Mouse (Mus musculus) CH12.LX (cell line): ENCODE measurements around the gene Arl15. TPM values are rescaled to one million over a fixed set of nuclear protein-coding genes. Genes with fewer than 3 reads are reported as not detected.

Source experiments
- DNase-seq: peaks from one replicate; pipeline ENCODE4 v3.0.0-alpha.2; 2013; ENCODE audit errors: extremely low read depth
- H3K27ac ChIP-seq: 2 replicates; pipeline ENCODE4 v1.5.1; 2012; ENCODE audit warnings: low read depth, mild to moderate bottlenecking, control low read depth, moderate library complexity; ENCODE audit not compliant: insufficient read depth
- H3K27me3 ChIP-seq: replicated peaks from 2 replicates; pipeline ENCODE3; 2012; ENCODE audit warnings: inconsistent platforms
- H3K36me3 ChIP-seq, 2 experiments: replicated peaks in 1 of 2; 2 replicates each; pipeline versions ENCODE3 to v1.6.1; 2012; ENCODE audit warnings: inconsistent platforms in 1 of 2, low read length in 1 of 2, mild to moderate bottlenecking in 1 of 2, mixed read lengths in 1 of 2, moderate library complexity in 1 of 2; ENCODE audit not compliant: control insufficient read depth in 1 of 2, insufficient read depth in 1 of 2
- H3K4me1 ChIP-seq, 2 experiments: 2 replicates each; pipeline ENCODE4 v1.6.1; 2012; ENCODE audit warnings: inconsistent platforms in 1 of 2, moderate library complexity in 1 of 2; ENCODE audit not compliant: insufficient read depth in 2 of 2, control insufficient read depth in 1 of 2
- H3K4me2 ChIP-seq: 2 replicates; pipeline ENCODE4 v1.6.1; 2012; ENCODE audit warnings: low read depth, mild to moderate bottlenecking, control low read depth; ENCODE audit not compliant: poor library complexity, insufficient read depth, severe bottlenecking
- H3K4me3 ChIP-seq, 3 experiments: fragments of 150-350 bp in 1 of 3; sonication (generic) in 1 of 3; replicated peaks in 1 of 3; 2 replicates each; pipeline versions ENCODE3 to v1.5.1; 2011 to 2012; ENCODE audit warnings: low read depth in 2 of 3, low read length in 2 of 3, mild to moderate bottlenecking in 2 of 3, moderate library complexity in 2 of 3, control low read depth in 1 of 3, improper control_type of control experiment in 1 of 3, inconsistent platforms in 1 of 3, mixed read lengths in 1 of 3; ENCODE audit not compliant: poor library complexity in 1 of 3
- H3K79me2 ChIP-seq: replicated peaks from 2 replicates; pipeline ENCODE4 v1.6.1; 2012; ENCODE audit warnings: mild to moderate bottlenecking, moderate library complexity; ENCODE audit not compliant: control insufficient read depth, poor library complexity, insufficient read depth, severe bottlenecking; ENCODE audit errors: extremely low read depth
- H3K9ac ChIP-seq: 2 replicates; pipeline ENCODE4 v1.6.1; 2012; ENCODE audit warnings: low read depth, mild to moderate bottlenecking, control low read depth, moderate library complexity; ENCODE audit not compliant: insufficient read depth
- H3K9me3 ChIP-seq: replicated peaks from 2 replicates; pipeline ENCODE3; 2012; ENCODE audit warnings: low read length, inconsistent platforms, mixed read lengths
- BHLHE40 ChIP-seq: IDR thresholded peaks from 2 replicates; pipeline ENCODE4 v1.6.1; 2011; ENCODE audit warnings: mild to moderate bottlenecking, low read depth, low read length, improper control_type of control experiment
- CHD1 ChIP-seq: IDR thresholded peaks from 2 replicates; pipeline ENCODE4 v1.6.1; 2012; ENCODE audit warnings: low read depth, low read length, improper control_type of control experiment, inconsistent platforms
- CTCF ChIP-seq, 2 experiments: IDR thresholded peaks in 1 of 2; conservative IDR thresholded peaks in 1 of 2; 2 replicates each; pipeline ENCODE4 v1.5.1; 2011 to 2012; ENCODE audit warnings: low read depth in 2 of 2, low read length in 2 of 2, improper control_type of control experiment in 1 of 2, inconsistent platforms in 1 of 2, mild to moderate bottlenecking in 1 of 2, moderate library complexity in 1 of 2
- ELF1 ChIP-seq: IDR thresholded peaks from 2 replicates; pipeline ENCODE4 v1.6.1; 2014; ENCODE audit warnings: low read depth, mild to moderate bottlenecking, inconsistent platforms, low read length, improper control_type of control experiment
- EP300 ChIP-seq: IDR thresholded peaks from 2 replicates; pipeline ENCODE4 v1.6.1; 2011; ENCODE audit warnings: low read length, improper control_type of control experiment
- HCFC1 ChIP-seq: IDR thresholded peaks from 2 replicates; pipeline ENCODE4 v1.6.1; 2012; ENCODE audit warnings: low read depth, mild to moderate bottlenecking, inconsistent platforms, low read length, improper control_type of control experiment
- IRF4 ChIP-seq: IDR thresholded peaks from 2 replicates; pipeline ENCODE4 v1.6.1; 2014; ENCODE audit warnings: low read depth, mild to moderate bottlenecking, inconsistent platforms, low read length, improper control_type of control experiment
- JUN ChIP-seq: IDR thresholded peaks from 2 replicates; pipeline ENCODE4 v1.6.1; 2011; ENCODE audit warnings: low read depth, mild to moderate bottlenecking, low read length, improper control_type of control experiment, moderate library complexity; ENCODE audit not compliant: insufficient read depth
- MAX ChIP-seq: IDR thresholded peaks from 2 replicates; pipeline ENCODE4 v1.6.1; 2011; ENCODE audit warnings: low read length, improper control_type of control experiment
- MEF2A ChIP-seq: IDR thresholded peaks from 2 replicates; pipeline ENCODE4 v1.6.1; 2014; ENCODE audit warnings: low read depth, mild to moderate bottlenecking, inconsistent platforms, low read length, improper control_type of control experiment, borderline replicate concordance
- MYC ChIP-seq: IDR thresholded peaks from 2 replicates; pipeline ENCODE4 v1.6.1; 2011; ENCODE audit warnings: low read depth, mild to moderate bottlenecking, improper control_type of control experiment, low read length
- NELFE ChIP-seq: IDR thresholded peaks from 2 replicates; pipeline ENCODE4 v1.6.1; 2011; ENCODE audit warnings: low read depth, low read length, improper control_type of control experiment
- PAX5 ChIP-seq: IDR thresholded peaks from 2 replicates; pipeline ENCODE4 v1.6.1; 2012; ENCODE audit warnings: low read length, inconsistent platforms, mixed read lengths
- POLR2A ChIP-seq: IDR thresholded peaks from 2 replicates; pipeline ENCODE4 v1.6.1; 2011; ENCODE audit warnings: low read depth, mild to moderate bottlenecking, improper control_type of control experiment, low read length
- POLR2AphosphoS2 ChIP-seq: IDR thresholded peaks from 2 replicates; pipeline ENCODE4 v1.6.1; 2011; ENCODE audit warnings: low read depth, low read length, improper control_type of control experiment
- RAD21 ChIP-seq: IDR thresholded peaks from 2 replicates; pipeline ENCODE4 v1.6.1; 2011; ENCODE audit warnings: low read depth, mild to moderate bottlenecking, low read length, improper control_type of control experiment, moderate library complexity
- RCOR1 ChIP-seq: conservative IDR thresholded peaks from 2 replicates; pipeline ENCODE4 v1.6.1; 2012; ENCODE audit warnings: low read depth, mild to moderate bottlenecking, inconsistent platforms, low read length, improper control_type of control experiment
- SMC3 ChIP-seq: IDR thresholded peaks from 2 replicates; pipeline ENCODE4 v1.6.1; 2011; ENCODE audit warnings: low read depth, low read length, improper control_type of control experiment
- TBP ChIP-seq: conservative IDR thresholded peaks from 2 replicates; pipeline ENCODE4 v1.6.1; 2011; ENCODE audit warnings: low read depth, low read length, improper control_type of control experiment
- UBTF ChIP-seq: IDR thresholded peaks from 2 replicates; pipeline ENCODE4 v1.6.1; 2012; ENCODE audit warnings: low read depth, mild to moderate bottlenecking, inconsistent platforms, low read length, improper control_type of control experiment, moderate library complexity
- USF1 ChIP-seq: IDR thresholded peaks from 2 replicates; pipeline ENCODE4 v1.6.1; 2014; ENCODE audit warnings: low read depth, mild to moderate bottlenecking, inconsistent platforms, low read length, improper control_type of control experiment
- USF2 ChIP-seq: conservative IDR thresholded peaks from 2 replicates; pipeline ENCODE4 v1.6.1; 2011; ENCODE audit warnings: low read depth, low read length, improper control_type of control experiment
- ZC3H11A ChIP-seq: IDR thresholded peaks from 2 replicates; pipeline ENCODE4 v1.6.1; 2012; ENCODE audit warnings: low read depth, mild to moderate bottlenecking, inconsistent platforms, low read length, improper control_type of control experiment
- ZMIZ1 ChIP-seq: IDR thresholded peaks from 2 replicates; pipeline ENCODE4 v1.6.1; 2012; ENCODE audit warnings: low read depth, mild to moderate bottlenecking, inconsistent platforms, low read length, improper control_type of control experiment
- dilution Hi-C: fragments of 300-500 bp; cut with MboI; formaldehyde crosslinking; loops from 2 replicates; pipeline ENCODE4 v1.14.3; 2020; ENCODE audit warnings: low sequenced_read_pairs; ENCODE audit not compliant: extremely low pct_unique_long_range_greater_than_20kb, extremely low pct_ligation_motif_present
- in situ Hi-C: fragments of 300-500 bp; cut with MboI; formaldehyde crosslinking; loops from 3 replicates; pipeline ENCODE4 v1.14.3; 2019; ENCODE audit warnings: low sequenced_read_pairs, low pct_ligation_motif_present, low pct_unique_long_range_greater_than_20kb, mixed read lengths
- polyA plus RNA-seq: library from polyadenylated mRNA; unstranded; fragments of >175 nt; gene quantifications from 2 replicates; pipeline ENCODE4 v1.2.1, GENCODE M21; 2012; ENCODE audit warnings: low read depth; ENCODE audit not compliant: insufficient read length
- total RNA-seq, 2 experiments: library from RNA; depleted of rRNA; stranded (reverse); fragments of 300-350 nt in 1 of 2; fragments of >200 nt in 1 of 2; gene quantifications; 2 replicates each; pipeline ENCODE4 v1.2.3; 2012 to 2014

Arl15 gene
- total and polyA plus RNA-seq, 3 experiments, result 2.2 to 5.2 (median 4.8) TPM

- no peak overlapping the region for H3K4me3 ChIP-seq
- H3K36me3 ChIP-seq, result peaks cover 0 to 12% of the 10 kb centered on the region in 2 experiments
- H3K9me3 ChIP-seq, result no peaks in the 10 kb centered on the region
- H3K27me3 ChIP-seq, result no peaks in the 10 kb centered on the region
- no peak overlapping the region for H3K9ac ChIP-seq
- H3K27ac ChIP-seq, result no peak overlapping the region
- DNase-seq, result no peak
- no peaks in the 10 kb centered on the region for H3K4me1 ChIP-seq
- no peak overlapping the region for H3K4me2 ChIP-seq
- in situ Hi-C loops (no loop called here), dilution Hi-C loops (no loop called here)
- H3K79me2 ChIP-seq, result no peaks in the 10 kb centered on the region
- TF ChIP-seq SMC3, result no peak
- TF ChIP-seq MEF2A, result no peak
- no peak for TF ChIP-seq ELF1
- no peak for TF ChIP-seq PAX5
- no peak for TF ChIP-seq IRF4
- TF ChIP-seq RAD21, result no peak
- no peak for TF ChIP-seq HCFC1
These were observed 145.8 kb downstream of the Arl15 start for GRCm38 (mm10) chr13:113940151-113940550.

GRCm38 (mm10) chr13:113941943-113942342 is 147.6 kb downstream of the Arl15 start:
- Histone ChIP-seq H3K4me1 (no peaks in the 10 kb centered on the region), H3K27ac (no peak overlapping the region), H3K9me3 (no peaks in the 10 kb centered on the region), H3K27me3 (no peaks in the 10 kb centered on the region), H3K4me3 (no peak overlapping the region), H3K9ac (no peak overlapping the region), H3K4me2 (no peak overlapping the region), H3K36me3 (peaks cover 0 to 3% of the 10 kb centered on the region in 2 experiments), H3K79me2 (no peaks in the 10 kb centered on the region)
- no peak for DNase-seq
- dilution Hi-C loops, result no loop called here
- no peak for TF ChIP-seq RCOR1
- TF ChIP-seq POLR2A, result no peak
- TF ChIP-seq CTCF (conservative IDR thresholded peaks at IDR 0.05 in 1 of 2, IDR thresholded peaks at IDR 0.05 in 1 of 2; ENCODE audit: low read depth in 2 of 2, low read length in 2 of 2), result no peak
- in situ Hi-C loops, result no loop called here

- no peak for TF ChIP-seq JUN
- TF ChIP-seq USF2, result no peak
- no peak for TF ChIP-seq MYC
- TF ChIP-seq ZMIZ1, result no peak
- TF ChIP-seq BHLHE40, result no peak
- TF ChIP-seq ELF1, result no peak
- TF ChIP-seq POLR2AphosphoS2, result no peak
- no peak for TF ChIP-seq MAX
- no peak for TF ChIP-seq CHD1
- TF ChIP-seq IRF4, result no peak
- no peak for TF ChIP-seq PAX5
- no peak for TF ChIP-seq ZC3H11A
- TF ChIP-seq TBP, result no peak
- no peak for TF ChIP-seq POLR2A
- no peak for TF ChIP-seq EP300
- no peak for TF ChIP-seq UBTF
- no peak for TF ChIP-seq USF1
- TF ChIP-seq RCOR1, result no peak
- no peak for TF ChIP-seq NELFE
- H3K4me2 ChIP-seq, result no peak overlapping the region
- no peaks in the 10 kb centered on the region for H3K9me3 ChIP-seq
- dilution Hi-C loops, result no loop called here
- H3K27ac ChIP-seq, result no peak overlapping the region
- peaks cover 0 to 3% of the 10 kb centered on the region in 2 experiments for H3K36me3 ChIP-seq
- peaks cover 0 to 6% of the 10 kb centered on the region in 2 experiments; a peak in 1 of 4 replicates for H3K4me1 ChIP-seq
- no peak for DNase-seq
- H3K4me3 ChIP-seq, result no peak overlapping the region
- H3K9ac ChIP-seq, result no peak overlapping the region
- no peaks in the 10 kb centered on the region for H3K79me2 ChIP-seq
- in situ Hi-C loops, result no loop called here
- no peaks in the 10 kb centered on the region for H3K27me3 ChIP-seq
These were observed 153.2 kb downstream of the Arl15 start for GRCm38 (mm10) chr13:113947546-113947945.
